Mouse (Mus musculus): ENCODE measurements around the gene Abcf1. TPM values are rescaled to one million over a fixed set of nuclear protein-coding genes. Genes with fewer than 3 reads are reported as not detected.

Abcf1 gene
- polyA plus RNA-seq, 1 experiment from 2014 or later = 117 TPM

- DNase-seq (ENCODE audit: low spot score) = no peak
- Histone ChIP-seq H3K4me1 (replicated peaks; ENCODE audit: control insufficient read depth, insufficient read depth, low read length) (no peaks in the 10 kb centered on the region; the same call in 1 of the 2 replicates), H3K36me3 (ENCODE audit: control insufficient read depth, insufficient read depth, low read length) (peaks cover 4% of the 10 kb centered on the region; the same call in 1 of the 2 replicates), H3K9me3 (ENCODE audit: control insufficient read depth, low read length) (no peaks in the 10 kb centered on the region), H3K9ac (ENCODE audit: low read depth, low read length) (no peak overlapping the region), H3K4me2 (replicated peaks; ENCODE audit: low read depth, low read length) (no peak overlapping the region), H3K27me3 (ENCODE audit: control insufficient read depth, insufficient read depth, low read length) (no peaks in the 10 kb centered on the region), H3K4me3 (ENCODE audit: low read depth, low read length) (no peak overlapping the region), H3K27ac (ENCODE audit: low read depth, low read length) (no peak overlapping the region)
- no peak for ATAC-seq (ENCODE audit: low FRiP score)
- 54% methylated on average over 10 of the region's 10 CpGs for WGBS
Measured at GRCm38 (mm10) chr17:35991781-35992180, 22.2 kb upstream of the Abcf1 start.

- no peak overlapping the region for H3K4me3 ChIP-seq (ENCODE audit: low read depth, low read length)
- 88% methylated on average over 9 of the region's 9 CpGs for WGBS
- H3K27ac ChIP-seq (ENCODE audit: low read depth, low read length) = no peak overlapping the region
- H3K4me2 ChIP-seq (replicated peaks; ENCODE audit: low read depth, low read length) = no peak overlapping the region
- no peak overlapping the region for H3K9ac ChIP-seq (ENCODE audit: low read depth, low read length)
- 0 out of 2 replicates have a peak, but pooled peaks cover 2% of the 10 kb centered on the region for H3K36me3 ChIP-seq (ENCODE audit: control insufficient read depth, insufficient read depth, low read length)
- peaks cover 11% of the 10 kb centered on the region for H3K4me1 ChIP-seq (replicated peaks; ENCODE audit: control insufficient read depth, insufficient read depth, low read length)
- ATAC-seq (ENCODE audit: low FRiP score) = no peak
- no peaks in the 10 kb centered on the region for H3K9me3 ChIP-seq (ENCODE audit: control insufficient read depth, low read length)
- H3K27me3 ChIP-seq (ENCODE audit: control insufficient read depth, insufficient read depth, low read length) = no peaks in the 10 kb centered on the region
- DNase-seq (ENCODE audit: low spot score) = no peak
Measured at GRCm38 (mm10) chr17:35981776-35982175, 12.2 kb upstream of the Abcf1 start.

DNA sequence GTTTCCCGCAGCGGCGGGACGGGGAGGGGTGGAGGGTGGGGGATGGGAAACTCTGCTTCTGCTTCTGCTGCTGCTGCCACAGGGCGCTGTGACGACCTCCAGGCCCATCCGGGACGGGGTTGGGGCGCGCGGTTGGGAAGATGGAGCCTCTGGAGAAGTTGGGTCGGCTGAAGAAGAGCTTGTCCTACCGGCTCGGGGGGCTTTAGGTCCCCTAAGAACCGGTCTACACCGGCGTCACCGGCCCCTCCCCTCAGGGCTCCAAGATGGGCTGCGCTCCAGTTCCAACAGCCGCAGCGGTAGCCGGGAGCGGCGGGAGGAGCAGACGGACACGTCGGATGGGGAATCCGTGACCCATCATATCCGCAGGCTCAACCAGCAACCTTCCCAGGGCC lies 10.8 kb upstream of the Abcf1 start:
- DNase-seq (ENCODE audit: low spot score) = peak; percentile 60
- no peaks in the 10 kb centered on the region for H3K27me3 ChIP-seq (ENCODE audit: control insufficient read depth, insufficient read depth, low read length)
- peak overlapping the region; percentile 92 for H3K27ac ChIP-seq (ENCODE audit: low read depth, low read length)
- peak overlapping the region; percentile 80 for H3K4me2 ChIP-seq (replicated peaks; ENCODE audit: low read depth, low read length)
- WGBS = under 1% methylated on average over 28 of the region's 29 CpGs
- peaks cover 11% of the 10 kb centered on the region for H3K4me1 ChIP-seq (replicated peaks; ENCODE audit: control insufficient read depth, insufficient read depth, low read length)
- peak overlapping the region; percentile 88 for H3K9ac ChIP-seq (ENCODE audit: low read depth, low read length)
- 0 out of 2 replicates have a peak, but pooled peaks cover 2% of the 10 kb centered on the region for H3K36me3 ChIP-seq (ENCODE audit: control insufficient read depth, insufficient read depth, low read length)
- peak overlapping the region; percentile 95 for H3K4me3 ChIP-seq (ENCODE audit: low read depth, low read length)
- peak; percentile 59 for ATAC-seq (ENCODE audit: low FRiP score)
- no peaks in the 10 kb centered on the region for H3K9me3 ChIP-seq (ENCODE audit: control insufficient read depth, low read length)

GRCm38 (mm10) chr17:35979401-35980362 lies 10.1 kb upstream of the Abcf1 start, which contains the start of the genes Gnl1 and Prr3:
Gnl1 (plus strand) TSS chr17:35979851.
Prr3 (minus strand) TSS chr17:35980236.
- Histone ChIP-seq H3K9me3 (ENCODE audit: control insufficient read depth, low read length) (no peaks in the 10 kb centered on the region), H3K9ac (ENCODE audit: low read depth, low read length) (peak within 1 kb of the TSS; percentile 88), H3K27ac (ENCODE audit: low read depth, low read length) (peak within 1 kb of the TSS; percentile 92), H3K4me1 (replicated peaks; ENCODE audit: control insufficient read depth, insufficient read depth, low read length) (peaks cover 11% of the 10 kb centered on the region), H3K36me3 (ENCODE audit: control insufficient read depth, insufficient read depth, low read length) (0 out of 2 replicates have a peak, but pooled peaks cover 2% of the 10 kb centered on the region), H3K4me3 (ENCODE audit: low read depth, low read length) (peak within 1 kb of the TSS; percentile 95), H3K27me3 (ENCODE audit: control insufficient read depth, insufficient read depth, low read length) (no peaks in the 10 kb centered on the region), H3K4me2 (replicated peaks; ENCODE audit: low read depth, low read length) (peak within 1 kb of the TSS; percentile 80)
- under 1% methylated on average over 89 of the region's 109 CpGs for WGBS
- ATAC-seq (ENCODE audit: low FRiP score) = peak; percentile 87
- DNase-seq (ENCODE audit: low spot score) = peak; percentile 95

- Histone ChIP-seq H3K27me3 (ENCODE audit: control insufficient read depth, insufficient read depth, low read length) (no peaks in the 10 kb centered on the region), H3K36me3 (ENCODE audit: control insufficient read depth, insufficient read depth, low read length) (0 out of 2 replicates have a peak, but pooled peaks cover 2% of the 10 kb centered on the region), H3K27ac (ENCODE audit: low read depth, low read length) (peak overlapping the region; percentile 92), H3K4me3 (ENCODE audit: low read depth, low read length) (peak overlapping the region; percentile 95), H3K4me2 (replicated peaks; ENCODE audit: low read depth, low read length) (peak overlapping the region; percentile 80), H3K4me1 (replicated peaks; ENCODE audit: control insufficient read depth, insufficient read depth, low read length) (peaks cover 11% of the 10 kb centered on the region), H3K9me3 (ENCODE audit: control insufficient read depth, low read length) (no peaks in the 10 kb centered on the region), H3K9ac (ENCODE audit: low read depth, low read length) (peak overlapping the region; percentile 88)
- DNase-seq (ENCODE audit: low spot score) (peak; percentile 90), ATAC-seq (ENCODE audit: low FRiP score) (peak; percentile 83)
- WGBS = under 1% methylated on average over 41 of the region's 41 CpGs
Measured at GRCm38 (mm10) chr17:35978811-35979400, 9.3 kb upstream of the Abcf1 start.

GRCm38 (mm10) chr17:35972131-35972530 lies 2.6 kb upstream of the Abcf1 start:
- Histone ChIP-seq H3K4me3 (ENCODE audit: low read depth, low read length) (no peak overlapping the region), H3K27me3 (ENCODE audit: control insufficient read depth, insufficient read depth, low read length) (no peaks in the 10 kb centered on the region), H3K9ac (ENCODE audit: low read depth, low read length) (no peak overlapping the region), H3K27ac (ENCODE audit: low read depth, low read length) (no peak overlapping the region), H3K4me2 (replicated peaks; ENCODE audit: low read depth, low read length) (no peak overlapping the region), H3K9me3 (ENCODE audit: control insufficient read depth, low read length) (no peaks in the 10 kb centered on the region), H3K36me3 (ENCODE audit: control insufficient read depth, insufficient read depth, low read length) (no peaks in the 10 kb centered on the region; the same call in 1 of the 2 replicates), H3K4me1 (replicated peaks; ENCODE audit: control insufficient read depth, insufficient read depth, low read length) (no peaks in the 10 kb centered on the region; the same call in 1 of the 2 replicates)
- 70% methylated on average over 1 of the region's 1 CpGs for WGBS
- DNase-seq (ENCODE audit: low spot score) (no peak), ATAC-seq (ENCODE audit: low FRiP score) (no peak)

- DNase-seq (ENCODE audit: low spot score) (no peak), ATAC-seq (ENCODE audit: low FRiP score) (no peak)
- Histone ChIP-seq H3K9ac (ENCODE audit: low read depth, low read length) (no peak overlapping the region), H3K4me3 (ENCODE audit: low read depth, low read length) (no peak overlapping the region), H3K9me3 (ENCODE audit: control insufficient read depth, low read length) (no peaks in the 10 kb centered on the region), H3K36me3 (ENCODE audit: control insufficient read depth, insufficient read depth, low read length) (peaks cover 8% of the 10 kb centered on the region), H3K4me2 (replicated peaks; ENCODE audit: low read depth, low read length) (no peak overlapping the region), H3K27ac (ENCODE audit: low read depth, low read length) (no peak overlapping the region), H3K4me1 (replicated peaks; ENCODE audit: control insufficient read depth, insufficient read depth, low read length) (no peaks in the 10 kb centered on the region; the same call in 1 of the 2 replicates), H3K27me3 (ENCODE audit: control insufficient read depth, insufficient read depth, low read length) (no peaks in the 10 kb centered on the region)
- 90% methylated on average over 2 of the region's 2 CpGs for WGBS
Measured at GRCm38 (mm10) chr17:35967621-35968020, 1.9 kb downstream of the Abcf1 start.

GRCm38 (mm10) chr17:35963279-35963678 lies 6.3 kb downstream of the Abcf1 start:
- WGBS = 89% methylated on average over 10 of the region's 10 CpGs
- Histone ChIP-seq H3K27ac (ENCODE audit: low read depth, low read length) (no peak overlapping the region), H3K9ac (ENCODE audit: low read depth, low read length) (no peak overlapping the region), H3K4me2 (replicated peaks; ENCODE audit: low read depth, low read length) (no peak overlapping the region), H3K27me3 (ENCODE audit: control insufficient read depth, insufficient read depth, low read length) (no peaks in the 10 kb centered on the region), H3K4me1 (replicated peaks; ENCODE audit: control insufficient read depth, insufficient read depth, low read length) (no peaks in the 10 kb centered on the region), H3K9me3 (ENCODE audit: control insufficient read depth, low read length) (no peaks in the 10 kb centered on the region), H3K4me3 (ENCODE audit: low read depth, low read length) (no peak overlapping the region), H3K36me3 (ENCODE audit: control insufficient read depth, insufficient read depth, low read length) (peaks cover 29% of the 10 kb centered on the region)
- ATAC-seq (ENCODE audit: low FRiP score) (no peak), DNase-seq (ENCODE audit: low spot score) (no peak)

All from hindbrain, embryonic 11.5 days (tissue).